Mouse (Mus musculus) layer of hippocampus, adult 18-20 months (tissue): ENCODE data around the gene Batf2. TPM values are rescaled to one million over a fixed set of nuclear protein-coding genes. Genes with fewer than 3 reads are reported as not detected.
"Not testable (repeated sequence)": the region's sequence is repeated elsewhere in the genome, so short reads cannot be mapped to it uniquely, and the experiment has no call there.

Source experiments
- DNase-seq, 2 experiments: peaks; one replicate each; pipeline ENCODE4 v3.0.0; 2022; ENCODE audit warnings: low spot score in 2 of 2
- total RNA-seq, 2 experiments: library from RNA; stranded (reverse); gene quantifications; 2 replicates each; pipeline ENCODE4 v1.2.3; 2021

The Batf2 gene
- total RNA-seq, 2 experiments from 2014 or later, result 0.59 to 0.89 TPM

DNA sequence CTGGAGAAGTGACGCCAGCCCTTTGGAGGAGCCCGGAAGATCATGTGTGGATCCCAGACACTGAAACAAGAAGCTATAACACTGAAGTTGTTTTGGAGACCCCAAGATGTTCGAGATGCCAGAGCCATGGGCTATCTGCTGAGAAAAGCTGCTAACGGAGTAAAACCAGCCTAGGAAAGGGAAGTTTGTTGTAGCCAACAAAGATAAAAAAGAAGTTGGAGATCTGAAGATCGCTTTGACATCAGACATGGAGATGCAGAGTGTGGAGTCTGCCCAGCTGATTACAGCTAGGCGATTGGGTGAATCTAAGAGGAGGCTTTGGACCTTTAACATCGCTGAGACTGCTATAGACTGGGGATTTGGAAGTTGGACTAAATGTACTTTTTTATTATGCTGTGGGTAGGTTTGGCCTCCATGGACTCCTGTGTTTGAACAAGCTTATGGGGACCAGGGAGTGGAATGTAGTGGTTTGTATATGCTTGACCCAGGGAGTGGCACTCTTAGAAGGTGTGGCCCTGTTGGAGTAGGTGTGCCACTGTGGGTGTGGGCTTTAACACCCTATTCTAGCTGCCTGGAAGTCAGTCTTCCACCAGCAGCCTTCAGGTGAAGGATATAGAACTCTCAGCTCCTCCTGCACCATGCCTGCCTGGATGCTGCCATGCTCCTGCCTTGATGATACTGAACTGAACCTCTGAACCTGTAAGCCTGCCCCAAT lies 10.2 kb upstream of the Batf2 start:
- not testable (repeated sequence) for DNase-seq

DNA sequence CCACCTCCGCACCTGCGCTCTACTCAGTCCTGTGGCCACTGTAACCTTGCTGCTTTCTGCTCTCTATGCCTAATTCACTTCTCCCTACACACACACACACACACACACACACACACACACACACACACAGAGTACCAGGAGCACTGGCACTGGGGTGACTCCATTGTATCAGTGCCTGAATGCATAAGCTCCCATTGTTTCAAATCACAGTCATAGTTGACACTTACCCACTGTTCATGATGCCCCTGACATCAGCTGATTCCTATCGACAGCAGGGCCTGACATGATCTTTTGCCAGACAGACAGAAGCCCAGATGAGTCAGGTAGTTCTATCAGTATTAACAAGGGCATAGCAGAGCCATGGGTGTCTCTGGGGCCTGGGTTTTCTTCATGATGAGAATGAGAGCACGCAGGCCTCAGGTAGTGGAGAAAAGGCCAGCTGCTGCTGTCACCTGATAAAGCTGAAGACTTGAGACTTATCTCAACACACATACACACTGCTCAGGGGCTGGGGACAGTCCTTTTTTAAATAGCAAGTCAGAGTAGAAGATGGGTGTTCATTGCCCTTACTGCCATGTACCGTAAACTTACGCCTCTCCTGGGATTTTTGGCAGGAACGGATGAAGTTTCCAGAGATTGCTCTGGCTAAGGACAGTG lies 8.5 kb upstream of the Batf2 start:
- no peak for DNase-seq

DNA sequence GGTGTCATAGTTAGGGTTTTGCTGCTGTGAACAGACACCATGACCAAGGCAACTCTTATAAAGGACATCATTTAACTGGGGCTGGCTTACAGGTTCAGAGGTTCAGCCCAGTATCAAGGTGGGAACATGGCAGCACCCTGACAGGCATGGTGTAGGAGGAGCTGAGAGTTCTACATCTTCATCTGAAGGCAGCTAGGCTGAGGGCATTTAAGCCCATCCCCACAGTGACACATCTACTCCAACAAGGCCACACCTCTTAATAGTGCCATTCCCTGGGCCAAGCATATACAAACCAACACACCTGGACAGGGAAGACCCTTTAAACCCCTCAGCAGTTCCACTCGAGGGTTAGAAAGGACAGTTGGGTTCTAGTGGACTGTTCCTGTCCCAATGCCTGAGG lies 7.6 kb upstream of the Batf2 start:
- DNase-seq, result not testable (repeated sequence)

GRCm38 (mm10) chr19:6136397-6136796 lies 4.4 kb upstream of the Batf2 start:
- DNase-seq, result no peak

- DNase-seq, result no peak
These were observed 1.1 kb upstream of the Batf2 start for GRCm38 (mm10) chr19:6139701-6140100.

GRCm38 (mm10) chr19:6140374-6140677 lies 457 bp upstream of the Batf2 start:
- no peak for DNase-seq

DNA sequence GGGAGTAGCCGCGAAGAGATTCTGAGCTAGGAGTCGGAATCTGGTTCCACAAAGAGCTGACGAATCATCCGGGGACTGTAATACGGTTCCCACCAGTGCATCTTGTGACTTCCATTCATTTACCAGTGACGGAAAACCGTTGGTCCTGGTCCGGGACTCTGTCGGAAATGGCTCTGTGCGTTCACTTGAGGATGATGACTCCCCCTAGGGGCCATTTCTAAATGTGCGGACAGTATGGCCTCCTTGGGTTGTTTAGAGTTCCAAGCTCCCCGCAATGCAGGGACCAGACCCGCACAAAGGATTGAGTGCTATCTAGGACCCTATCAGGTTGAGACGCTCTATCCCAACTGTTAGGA lies 589 bp downstream of the Batf2 start, which contains the start of gene Arl2:
Arl2 (minus strand) TSS at position 155 of the 356 bp plus-strand sequence.
- peak; percentile 71 to 93 for DNase-seq

DNA sequence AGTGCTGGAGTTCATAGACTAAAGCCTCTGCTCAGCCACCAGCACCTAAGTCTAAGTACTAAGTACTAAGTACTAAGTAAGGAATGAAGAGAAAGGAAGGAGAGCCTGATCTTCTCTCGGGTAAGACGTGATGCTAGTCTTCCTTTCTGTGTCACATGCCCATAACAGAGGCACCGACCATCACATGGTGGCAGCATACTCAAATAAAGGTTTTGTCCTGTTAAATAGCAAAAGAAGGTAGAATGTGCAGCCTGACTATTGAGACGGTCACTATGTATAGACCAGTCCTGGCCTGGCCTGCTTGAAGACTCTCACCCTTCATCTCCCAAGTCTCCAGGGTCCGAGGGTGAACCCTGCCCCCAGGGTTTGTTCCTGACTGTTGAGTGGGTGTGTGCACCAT lies 4.1 kb downstream of the Batf2 start:
- no peak for DNase-seq

DNA sequence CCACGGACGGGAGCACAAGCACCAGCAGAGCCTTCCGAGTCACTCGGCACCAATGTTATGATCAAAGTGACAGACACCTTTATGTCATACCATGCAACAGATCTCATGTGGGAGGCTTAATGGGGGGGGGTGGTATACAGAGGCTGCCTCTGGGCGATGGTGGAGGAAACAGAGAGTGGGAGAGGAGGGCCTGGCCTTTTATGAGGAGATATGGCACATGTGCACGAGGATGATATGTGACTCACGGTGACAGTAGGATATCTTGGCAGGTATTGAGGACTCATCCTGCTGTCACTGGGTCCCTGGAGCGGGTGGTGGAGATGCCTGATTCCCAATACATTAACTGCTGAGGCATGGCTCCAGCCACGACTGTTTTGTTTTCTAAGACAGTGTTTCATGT lies 14.4 kb downstream of the Batf2 start:
- DNase-seq, result no peak

DNA sequence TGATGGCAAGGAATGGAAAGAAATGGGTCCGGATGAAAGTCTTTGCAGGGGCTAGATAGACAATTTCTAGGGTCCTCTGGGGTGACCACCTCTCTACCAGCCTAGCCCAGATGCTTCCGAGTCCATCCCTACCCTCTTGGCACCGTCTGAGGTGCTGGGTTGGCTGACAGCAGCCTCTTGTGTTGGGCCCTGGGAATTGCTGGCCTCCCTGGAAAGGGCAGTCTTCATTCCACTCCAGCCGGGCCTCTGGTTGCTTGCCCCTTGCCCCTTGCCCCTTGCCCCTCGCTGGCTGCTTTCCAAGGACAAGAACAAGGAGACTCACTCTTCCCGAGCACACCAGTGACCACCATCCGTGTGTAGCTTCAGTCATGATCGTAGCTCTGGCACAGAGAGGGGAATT lies 15.6 kb downstream of the Batf2 start:
- no peak for DNase-seq

GRCm38 (mm10) chr19:6157220-6157619 lies 16.4 kb downstream of the Batf2 start:
- DNase-seq, result no peak

DNA sequence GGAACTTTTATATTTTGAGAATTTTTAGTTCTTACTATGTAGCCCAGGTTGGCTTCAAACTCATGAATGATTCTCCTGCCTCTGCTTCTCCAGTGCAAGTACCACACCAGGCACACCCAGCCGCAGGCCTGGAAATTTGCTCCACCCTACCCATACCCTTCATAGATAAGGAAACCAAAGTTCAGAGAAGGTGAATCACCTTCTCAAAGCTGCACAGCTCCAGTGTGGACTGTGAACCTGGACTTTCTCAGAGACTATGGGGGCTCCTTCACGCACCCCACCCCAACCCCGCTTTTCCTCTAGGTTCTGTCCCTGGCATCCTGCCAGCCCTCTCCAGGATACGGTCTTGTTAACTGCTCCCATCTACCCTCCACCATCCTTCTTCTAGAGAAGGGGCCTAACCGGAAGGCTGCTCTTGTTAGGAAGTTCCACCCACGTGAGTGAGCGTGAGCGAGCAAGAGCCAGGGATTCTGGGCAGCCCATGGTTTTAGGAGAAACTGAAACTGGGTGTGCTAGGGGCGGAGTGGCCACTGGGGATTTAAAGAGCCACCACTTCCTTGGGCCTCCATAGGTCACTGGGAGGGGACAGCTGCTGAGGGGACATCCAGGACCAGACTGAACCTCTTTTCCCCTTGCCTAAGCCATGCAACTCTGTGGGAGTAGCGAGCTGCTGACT lies 23.2 kb downstream of the Batf2 start:
- DNase-seq, result no peak

- no peak for DNase-seq
These were observed 26.0 kb downstream of the Batf2 start for GRCm38 (mm10) chr19:6166750-6167149.

DNA sequence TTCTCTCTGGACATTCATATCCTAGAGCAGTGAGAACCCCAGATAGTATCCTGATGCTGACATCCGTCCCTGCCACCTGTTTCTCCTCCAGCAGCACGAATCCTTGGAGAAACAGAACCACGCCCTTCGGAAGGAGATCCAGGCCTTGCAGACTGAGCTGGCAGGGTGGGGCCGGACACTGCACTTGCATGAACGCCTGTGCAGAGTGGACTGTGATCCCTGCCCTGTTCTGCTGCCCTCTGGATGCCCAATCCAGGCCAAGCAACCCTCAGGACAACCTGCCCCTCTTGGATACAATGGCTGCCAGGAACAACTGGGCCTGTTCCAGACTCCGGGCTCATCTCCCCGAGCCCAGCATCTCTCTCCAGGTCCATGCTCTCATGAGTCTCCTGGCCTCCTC lies 30.4 kb downstream of the Batf2 start:
- DNase-seq, result no peak

- DNase-seq, result no peak
These were observed 34.0 kb downstream of the Batf2 start for GRCm38 (mm10) chr19:6174771-6175170.

GRCm38 (mm10) chr19:6178775-6179174 lies 38.0 kb downstream of the Batf2 start:
- no peak for DNase-seq

- DNase-seq, result no peak
These were observed 40.8 kb downstream of the Batf2 start for GRCm38 (mm10) chr19:6181629-6182028.

DNA sequence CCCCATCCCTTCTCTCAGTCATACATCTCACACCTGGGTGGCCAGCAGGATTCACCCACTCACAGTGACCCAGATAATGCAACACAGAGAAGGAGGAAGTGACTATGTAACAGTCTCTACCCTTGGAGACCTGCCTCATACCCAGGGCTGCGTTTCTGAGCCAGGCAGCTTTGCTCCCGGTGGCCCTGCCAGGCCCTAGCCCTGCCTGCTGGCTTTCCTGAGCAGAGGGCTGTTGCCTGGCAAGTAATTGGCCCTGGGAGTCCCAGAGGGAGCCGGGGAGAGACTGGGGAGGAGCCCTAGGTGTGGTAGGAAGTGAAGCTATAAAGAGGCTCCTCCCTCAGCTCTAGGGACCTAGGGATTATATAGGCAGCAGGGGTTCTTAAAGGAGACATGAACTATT lies 41.8 kb downstream of the Batf2 start:
- DNase-seq, result no peak

DNA sequence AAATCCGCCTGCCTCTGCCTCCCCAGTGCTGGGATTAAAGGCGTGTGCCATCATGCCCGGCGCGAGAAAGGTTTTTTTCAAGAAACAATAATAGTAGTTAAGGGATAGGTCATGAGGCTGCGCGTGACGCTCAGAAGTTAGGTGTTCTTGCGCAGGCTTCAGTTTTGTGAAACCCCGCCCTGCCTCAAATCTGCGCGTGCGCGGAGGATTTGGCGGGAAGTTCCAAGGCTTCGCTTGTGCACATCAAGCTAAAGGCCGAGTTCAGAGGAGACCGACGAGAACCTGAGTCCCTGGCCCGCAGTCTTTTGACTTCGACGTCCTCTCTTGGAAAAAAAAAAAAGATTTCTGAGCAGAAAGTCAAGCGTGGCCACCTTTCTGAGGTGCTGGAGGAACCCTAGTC lies 43.3 kb downstream of the Batf2 start, which contains the start of gene Majin:
Majin (plus strand) TSS at position 258 of the 400 bp plus-strand sequence.
- DNase-seq, result no peak

DNA sequence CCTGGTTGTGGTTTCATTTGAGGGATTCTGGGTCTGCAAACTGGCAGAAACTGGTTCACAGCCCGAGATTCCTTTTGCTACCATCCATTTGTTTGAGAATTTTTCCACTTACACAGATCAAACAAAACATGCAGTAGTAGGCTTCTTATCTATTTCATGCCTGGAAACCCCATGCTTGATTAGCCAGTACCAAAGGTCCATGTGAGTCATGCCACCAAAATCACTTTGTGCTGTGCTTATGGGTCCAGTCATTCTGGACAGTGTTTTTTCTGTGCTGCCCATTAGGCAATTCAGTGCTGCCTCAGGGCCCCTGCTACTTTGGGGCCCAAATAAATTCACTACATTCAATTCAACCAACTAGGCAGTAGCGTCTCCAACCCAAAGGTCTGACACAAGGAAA lies 63.5 kb downstream of the Batf2 start:
- DNase-seq, result no peak

DNA sequence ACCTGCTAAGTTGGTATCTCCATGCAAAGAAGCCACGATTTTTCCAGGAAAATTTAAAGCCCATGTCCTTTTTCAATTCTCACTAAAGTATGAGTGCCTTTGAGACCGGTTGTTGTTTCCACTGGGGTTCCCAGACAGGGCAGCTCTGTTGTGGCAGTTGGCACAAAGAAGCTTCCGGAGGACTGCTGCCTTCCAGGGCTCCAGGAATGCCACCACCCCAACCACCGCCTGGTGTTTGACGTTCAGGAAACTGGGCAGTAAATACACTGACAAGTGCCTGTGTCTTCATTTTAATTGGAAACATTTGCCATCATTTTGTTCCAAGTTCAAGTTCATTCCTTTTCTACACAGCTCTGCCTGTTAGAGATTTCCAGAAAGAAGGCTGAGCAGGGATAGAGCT lies 65.9 kb downstream of the Batf2 start:
- DNase-seq, result no peak

GRCm38 (mm10) chr19:6216046-6216705 lies 75.4 kb downstream of the Batf2 start:
- no peak for DNase-seq
